Mouse (Mus musculus) olfactory bulb, adult 2 months (tissue): Measurements from ENCODE around the gene Six2.

ENCODE experiments used
- CTCF ChIP-seq: fragments of 200-500 bp; IDR thresholded peaks from 2 replicates; pipeline ENCODE4 v1.5.1; 2012; ENCODE audit warnings: low read depth, mild to moderate bottlenecking, low read length, moderate library complexity; ENCODE audit not compliant: insufficient read depth
- POLR2A ChIP-seq: fragments of 200-500 bp; IDR thresholded peaks from 2 replicates; pipeline ENCODE4 v1.6.1; 2012; ENCODE audit warnings: mild to moderate bottlenecking, low read depth, low read length, moderate library complexity; ENCODE audit not compliant: insufficient read depth

DNA sequence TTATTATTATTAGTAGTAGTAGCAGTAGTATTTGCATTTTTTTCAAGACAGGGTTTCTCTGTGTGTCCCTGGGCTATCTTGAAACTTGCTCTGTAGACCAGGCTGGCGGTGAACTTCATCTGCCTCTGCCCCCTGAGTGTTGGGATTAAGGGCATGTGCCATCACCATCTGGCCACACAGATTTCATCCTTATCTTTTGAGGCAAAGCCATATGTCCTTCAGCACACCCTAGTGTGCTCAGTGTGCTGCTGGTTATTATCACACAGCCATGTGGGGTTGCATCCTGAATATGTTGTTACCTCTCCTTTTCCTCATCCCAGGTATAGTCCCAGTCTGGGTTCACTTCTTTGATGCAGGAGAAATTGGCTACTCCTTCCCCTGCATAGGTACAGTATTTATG lies 28.1 kb downstream of the Six2 start:
- no peak for TF ChIP-seq CTCF
- TF ChIP-seq POLR2A = no peak
